Mouse (Mus musculus) CH12.LX (cell line): Measurements from ENCODE around the gene Arel1. TPM values are rescaled to one million over a fixed set of nuclear protein-coding genes. Genes with fewer than 3 reads are reported as not detected.

ENCODE experiments used
- DNase-seq: peaks from one replicate; pipeline ENCODE4 v3.0.0-alpha.2; 2013; ENCODE audit errors: extremely low read depth
- H3K27ac ChIP-seq: 2 replicates; pipeline ENCODE4 v1.5.1; 2012; ENCODE audit warnings: low read depth, mild to moderate bottlenecking, control low read depth, moderate library complexity; ENCODE audit not compliant: insufficient read depth
- H3K27me3 ChIP-seq: replicated peaks from 2 replicates; pipeline ENCODE3; 2012; ENCODE audit warnings: inconsistent platforms
- H3K36me3 ChIP-seq, 2 experiments: replicated peaks in 1 of 2; 2 replicates each; pipeline versions ENCODE3 to v1.6.1; 2012; ENCODE audit warnings: inconsistent platforms in 1 of 2, low read length in 1 of 2, mild to moderate bottlenecking in 1 of 2, mixed read lengths in 1 of 2, moderate library complexity in 1 of 2; ENCODE audit not compliant: control insufficient read depth in 1 of 2, insufficient read depth in 1 of 2
- H3K4me1 ChIP-seq, 2 experiments: 2 replicates each; pipeline ENCODE4 v1.6.1; 2012; ENCODE audit warnings: inconsistent platforms in 1 of 2, moderate library complexity in 1 of 2; ENCODE audit not compliant: insufficient read depth in 2 of 2, control insufficient read depth in 1 of 2
- H3K4me2 ChIP-seq: 2 replicates; pipeline ENCODE4 v1.6.1; 2012; ENCODE audit warnings: low read depth, mild to moderate bottlenecking, control low read depth; ENCODE audit not compliant: poor library complexity, insufficient read depth, severe bottlenecking
- H3K4me3 ChIP-seq, 3 experiments: fragments of 150-350 bp in 1 of 3; sonication (generic) in 1 of 3; replicated peaks in 1 of 3; 2 replicates each; pipeline versions ENCODE3 to v1.5.1; 2011 to 2012; ENCODE audit warnings: low read depth in 2 of 3, low read length in 2 of 3, mild to moderate bottlenecking in 2 of 3, moderate library complexity in 2 of 3, control low read depth in 1 of 3, improper control_type of control experiment in 1 of 3, inconsistent platforms in 1 of 3, mixed read lengths in 1 of 3; ENCODE audit not compliant: poor library complexity in 1 of 3
- H3K79me2 ChIP-seq: replicated peaks from 2 replicates; pipeline ENCODE4 v1.6.1; 2012; ENCODE audit warnings: mild to moderate bottlenecking, moderate library complexity; ENCODE audit not compliant: control insufficient read depth, poor library complexity, insufficient read depth, severe bottlenecking; ENCODE audit errors: extremely low read depth
- H3K9ac ChIP-seq: 2 replicates; pipeline ENCODE4 v1.6.1; 2012; ENCODE audit warnings: low read depth, mild to moderate bottlenecking, control low read depth, moderate library complexity; ENCODE audit not compliant: insufficient read depth
- H3K9me3 ChIP-seq: replicated peaks from 2 replicates; pipeline ENCODE3; 2012; ENCODE audit warnings: low read length, inconsistent platforms, mixed read lengths
- BHLHE40 ChIP-seq: IDR thresholded peaks from 2 replicates; pipeline ENCODE4 v1.6.1; 2011; ENCODE audit warnings: mild to moderate bottlenecking, low read depth, low read length, improper control_type of control experiment
- CHD1 ChIP-seq: IDR thresholded peaks from 2 replicates; pipeline ENCODE4 v1.6.1; 2012; ENCODE audit warnings: low read depth, low read length, improper control_type of control experiment, inconsistent platforms
- CHD2 ChIP-seq: IDR thresholded peaks from 2 replicates; pipeline ENCODE4 v1.6.1; 2011; ENCODE audit warnings: low read length, improper control_type of control experiment
- ELF1 ChIP-seq: IDR thresholded peaks from 2 replicates; pipeline ENCODE4 v1.6.1; 2014; ENCODE audit warnings: low read depth, mild to moderate bottlenecking, inconsistent platforms, low read length, improper control_type of control experiment
- EP300 ChIP-seq: IDR thresholded peaks from 2 replicates; pipeline ENCODE4 v1.6.1; 2011; ENCODE audit warnings: low read length, improper control_type of control experiment
- ETS1 ChIP-seq: conservative IDR thresholded peaks from 2 replicates; pipeline ENCODE4 v1.6.1; 2012; ENCODE audit warnings: low read depth, mild to moderate bottlenecking, inconsistent platforms, low read length, improper control_type of control experiment, moderate library complexity
- GABPA ChIP-seq: IDR thresholded peaks from 2 replicates; pipeline ENCODE4 v1.6.1; 2012; ENCODE audit warnings: low read depth, low read length, improper control_type of control experiment, inconsistent platforms; ENCODE audit not compliant: insufficient replicate concordance
- HCFC1 ChIP-seq: IDR thresholded peaks from 2 replicates; pipeline ENCODE4 v1.6.1; 2012; ENCODE audit warnings: low read depth, mild to moderate bottlenecking, inconsistent platforms, low read length, improper control_type of control experiment
- IRF4 ChIP-seq: IDR thresholded peaks from 2 replicates; pipeline ENCODE4 v1.6.1; 2014; ENCODE audit warnings: low read depth, mild to moderate bottlenecking, inconsistent platforms, low read length, improper control_type of control experiment
- JUND ChIP-seq: conservative IDR thresholded peaks from 2 replicates; pipeline ENCODE4 v1.6.1; 2011; ENCODE audit warnings: low read depth, low read length, improper control_type of control experiment
- MAFK ChIP-seq: IDR thresholded peaks from 2 replicates; pipeline ENCODE4 v1.6.1; 2011; ENCODE audit warnings: low read length, improper control_type of control experiment; ENCODE audit not compliant: insufficient replicate concordance
- MAX ChIP-seq: IDR thresholded peaks from 2 replicates; pipeline ENCODE4 v1.6.1; 2011; ENCODE audit warnings: low read length, improper control_type of control experiment
- MAZ ChIP-seq: IDR thresholded peaks from 2 replicates; pipeline ENCODE4 v1.6.1; 2012; ENCODE audit warnings: low read depth, mild to moderate bottlenecking, inconsistent platforms, low read length, improper control_type of control experiment, moderate library complexity
- MEF2A ChIP-seq: IDR thresholded peaks from 2 replicates; pipeline ENCODE4 v1.6.1; 2014; ENCODE audit warnings: low read depth, mild to moderate bottlenecking, inconsistent platforms, low read length, improper control_type of control experiment, borderline replicate concordance
- MXI1 ChIP-seq: IDR thresholded peaks from 2 replicates; pipeline ENCODE4 v1.6.1; 2011; ENCODE audit warnings: mild to moderate bottlenecking, low read depth, low read length, improper control_type of control experiment
- NELFE ChIP-seq: IDR thresholded peaks from 2 replicates; pipeline ENCODE4 v1.6.1; 2011; ENCODE audit warnings: low read depth, low read length, improper control_type of control experiment
- NRF1 ChIP-seq: IDR thresholded peaks from 2 replicates; pipeline ENCODE4 v1.6.1; 2014; ENCODE audit warnings: low read depth, mild to moderate bottlenecking, inconsistent platforms, low read length, improper control_type of control experiment, moderate library complexity
- PAX5 ChIP-seq: IDR thresholded peaks from 2 replicates; pipeline ENCODE4 v1.6.1; 2012; ENCODE audit warnings: low read length, inconsistent platforms, mixed read lengths
- POLR2AphosphoS2 ChIP-seq: IDR thresholded peaks from 2 replicates; pipeline ENCODE4 v1.6.1; 2011; ENCODE audit warnings: low read depth, low read length, improper control_type of control experiment
- RAD21 ChIP-seq: IDR thresholded peaks from 2 replicates; pipeline ENCODE4 v1.6.1; 2011; ENCODE audit warnings: low read depth, mild to moderate bottlenecking, low read length, improper control_type of control experiment, moderate library complexity
- SIN3A ChIP-seq: IDR thresholded peaks from 2 replicates; pipeline ENCODE4 v1.6.1; 2012; ENCODE audit warnings: low read length, improper control_type of control experiment, inconsistent platforms
- TBP ChIP-seq: conservative IDR thresholded peaks from 2 replicates; pipeline ENCODE4 v1.6.1; 2011; ENCODE audit warnings: low read depth, low read length, improper control_type of control experiment
- TCF12 ChIP-seq: IDR thresholded peaks from 2 replicates; pipeline ENCODE4 v1.6.1; 2014; ENCODE audit warnings: low read depth, mild to moderate bottlenecking, inconsistent platforms, low read length, improper control_type of control experiment
- UBTF ChIP-seq: IDR thresholded peaks from 2 replicates; pipeline ENCODE4 v1.6.1; 2012; ENCODE audit warnings: low read depth, mild to moderate bottlenecking, inconsistent platforms, low read length, improper control_type of control experiment, moderate library complexity
- USF1 ChIP-seq: IDR thresholded peaks from 2 replicates; pipeline ENCODE4 v1.6.1; 2014; ENCODE audit warnings: low read depth, mild to moderate bottlenecking, inconsistent platforms, low read length, improper control_type of control experiment
- USF2 ChIP-seq: conservative IDR thresholded peaks from 2 replicates; pipeline ENCODE4 v1.6.1; 2011; ENCODE audit warnings: low read depth, low read length, improper control_type of control experiment
- ZC3H11A ChIP-seq: IDR thresholded peaks from 2 replicates; pipeline ENCODE4 v1.6.1; 2012; ENCODE audit warnings: low read depth, mild to moderate bottlenecking, inconsistent platforms, low read length, improper control_type of control experiment
- ZKSCAN1 ChIP-seq: IDR thresholded peaks from 2 replicates; pipeline ENCODE4 v1.6.1; 2012; ENCODE audit warnings: low read depth, inconsistent platforms, low read length, improper control_type of control experiment, borderline replicate concordance
- ZMIZ1 ChIP-seq: IDR thresholded peaks from 2 replicates; pipeline ENCODE4 v1.6.1; 2012; ENCODE audit warnings: low read depth, mild to moderate bottlenecking, inconsistent platforms, low read length, improper control_type of control experiment
- ZNF384 ChIP-seq: IDR thresholded peaks from 2 replicates; pipeline ENCODE4 v1.6.1; 2012; ENCODE audit warnings: low read depth, low read length, improper control_type of control experiment, inconsistent platforms
- dilution Hi-C: fragments of 300-500 bp; cut with MboI; formaldehyde crosslinking; loops from 2 replicates; pipeline ENCODE4 v1.14.3; 2020; ENCODE audit warnings: low sequenced_read_pairs; ENCODE audit not compliant: extremely low pct_unique_long_range_greater_than_20kb, extremely low pct_ligation_motif_present
- in situ Hi-C: fragments of 300-500 bp; cut with MboI; formaldehyde crosslinking; loops from 3 replicates; pipeline ENCODE4 v1.14.3; 2019; ENCODE audit warnings: low sequenced_read_pairs, low pct_ligation_motif_present, low pct_unique_long_range_greater_than_20kb, mixed read lengths
- polyA plus RNA-seq: library from polyadenylated mRNA; unstranded; fragments of >175 nt; gene quantifications from 2 replicates; pipeline ENCODE4 v1.2.1, GENCODE M21; 2012; ENCODE audit warnings: low read depth; ENCODE audit not compliant: insufficient read length
- total RNA-seq, 2 experiments: library from RNA; depleted of rRNA; stranded (reverse); fragments of 300-350 nt in 1 of 2; fragments of >200 nt in 1 of 2; gene quantifications; 2 replicates each; pipeline ENCODE4 v1.2.3; 2012 to 2014

Gene Arel1
- total and polyA plus RNA-seq, 3 experiments = 16.9 to 22.5 (median 21.6) TPM

DNA sequence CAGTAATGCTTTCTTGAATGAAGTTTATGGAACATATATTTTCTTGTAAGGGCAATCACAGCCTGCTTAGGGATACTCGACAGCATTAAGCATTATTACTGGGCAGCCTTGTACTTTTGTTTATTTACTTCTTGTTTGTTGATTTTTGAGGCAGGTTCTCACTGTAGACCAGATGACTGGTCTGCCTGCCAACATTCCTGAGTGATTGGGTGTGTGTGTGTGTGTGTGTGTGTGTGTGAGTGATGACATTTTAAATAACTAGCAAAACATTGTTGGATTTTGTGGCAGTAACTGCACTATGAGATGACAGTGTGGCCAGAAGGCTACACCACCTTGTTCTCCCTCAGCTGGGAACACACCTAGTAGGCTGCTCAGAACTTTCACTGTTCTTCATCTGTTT lies 39.1 kb upstream of the Arel1 start:
- Histone ChIP-seq H3K4me2 (no peak overlapping the region), H3K27ac (no peak overlapping the region), H3K4me3 (no peak overlapping the region), H3K9ac (no peak overlapping the region), H3K4me1 (no peaks in the 10 kb centered on the region), H3K36me3 (peaks cover 24 to 63% of the 10 kb centered on the region in 2 experiments), H3K27me3 (no peaks in the 10 kb centered on the region), H3K9me3 (no peaks in the 10 kb centered on the region), H3K79me2 (peaks cover 29% of the 10 kb centered on the region)
- dilution Hi-C loops = no loop called here
- DNase-seq = no peak
- TF ChIP-seq TCF12 (no peak), ZKSCAN1 (no peak), JUND (no peak), MAFK (no peak), NELFE (no peak), TBP (no peak), ZC3H11A (no peak), SIN3A (no peak), UBTF (no peak), USF1 (no peak), HCFC1 (no peak), ZNF384 (no peak), POLR2AphosphoS2 (no peak), CHD2 (no peak), MAZ (no peak), IRF4 (no peak), PAX5 (no peak), MAX (no peak)
- in situ Hi-C loops = no loop called here

DNA sequence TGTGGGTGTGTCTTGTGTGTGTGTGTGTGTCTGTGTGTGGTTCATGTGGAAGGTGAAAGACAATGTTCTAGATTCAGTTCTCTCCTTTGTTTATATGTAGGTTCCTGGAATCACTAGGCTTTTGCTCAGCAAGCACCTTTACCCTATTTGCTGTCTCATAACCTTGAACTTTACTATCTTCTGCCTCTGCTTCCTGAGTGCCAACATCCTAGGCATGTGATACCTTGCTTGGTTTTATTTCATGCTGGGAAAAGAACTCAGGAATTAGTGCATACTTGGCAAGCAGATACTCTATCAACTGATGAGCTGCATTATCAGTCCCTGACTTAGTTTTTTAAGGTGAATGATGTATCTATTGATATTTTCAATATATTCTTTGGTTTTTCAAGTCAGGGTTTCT lies 36.3 kb upstream of the Arel1 start:
- in situ Hi-C loops (no loop called here), dilution Hi-C loops (no loop called here)
- peaks cover 42% of the 10 kb centered on the region for H3K79me2 ChIP-seq
- peaks cover 3 to 6% of the 10 kb centered on the region in 2 experiments; a peak in 2 of 4 replicates for H3K4me1 ChIP-seq
- no peaks in the 10 kb centered on the region for H3K9me3 ChIP-seq
- TF ChIP-seq TBP = no peak
- no peak for TF ChIP-seq ZC3H11A
- TF ChIP-seq MXI1 = no peak
- TF ChIP-seq GABPA = no peak
- no peak for TF ChIP-seq NELFE
- TF ChIP-seq CHD1 = no peak
- no peak for TF ChIP-seq IRF4
- no peak for TF ChIP-seq MEF2A
- TF ChIP-seq ZNF384 = no peak
- TF ChIP-seq SIN3A = no peak
- no peak for TF ChIP-seq TCF12
- TF ChIP-seq NRF1 = no peak
- no peak for TF ChIP-seq USF2
- TF ChIP-seq RAD21 = no peak
- TF ChIP-seq ELF1 = no peak
- no peak for TF ChIP-seq BHLHE40
- TF ChIP-seq ZMIZ1 = no peak
- no peak for TF ChIP-seq ETS1
- TF ChIP-seq CHD2 = no peak
- no peak for TF ChIP-seq EP300
- H3K27ac ChIP-seq = no peak overlapping the region
- peaks cover 3 to 54% of the 10 kb centered on the region in 2 experiments for H3K36me3 ChIP-seq
- H3K27me3 ChIP-seq = no peaks in the 10 kb centered on the region
- no peak for DNase-seq
- H3K4me3 ChIP-seq = no peak overlapping the region
- no peak overlapping the region for H3K4me2 ChIP-seq
- no peak overlapping the region for H3K9ac ChIP-seq
